Mouse (Mus musculus): Measurements from ENCODE around the gene Phex. TPM values are rescaled to one million over a fixed set of nuclear protein-coding genes. Genes with fewer than 3 reads are reported as not detected.

Gene Phex
- polyA plus RNA-seq, 1 experiment, result not detected

- 32% methylated on average over 6 of the region's 6 CpGs for WGBS
- Histone ChIP-seq H3K4me3 (ENCODE audit: extremely low read depth, insufficient read depth, insufficient read length) (no peak overlapping the region), H3K27me3 (ENCODE audit: control insufficient read depth, insufficient read depth, low read length) (no peaks in the 10 kb centered on the region), H3K27ac (ENCODE audit: insufficient read depth, low read length) (no peak overlapping the region), H3K36me3 (ENCODE audit: control insufficient read depth, insufficient read depth, low read length) (no peaks in the 10 kb centered on the region), H3K4me1 (ENCODE audit: control insufficient read depth, insufficient read depth, insufficient read length) (no peaks in the 10 kb centered on the region)
- no peak for TF ChIP-seq POLR2A (IDR thresholded peaks at IDR 0.05; ENCODE audit: low read depth, low read length)
- TF ChIP-seq CTCF (IDR thresholded peaks at IDR 0.05; ENCODE audit: extremely low read depth, insufficient read depth, insufficient read length, insufficient replicate concordance), result no peak
- no peak for DNase-seq (ENCODE audit: low read depth in 1 of 2, low spot score in 2 of 2)
Measured at GRCm38 (mm10) chrX:157305193-157305851, 109.8 kb downstream of the Phex start.

- no peak overlapping the region for H3K27ac ChIP-seq (ENCODE audit: insufficient read depth, low read length)
- DNase-seq (ENCODE audit: low read depth in 1 of 2, low spot score in 2 of 2), result no peak
- no peaks in the 10 kb centered on the region for H3K27me3 ChIP-seq (ENCODE audit: control insufficient read depth, insufficient read depth, low read length)
Measured at GRCm38 (mm10) chrX:157292411-157292810, 122.7 kb downstream of the Phex start.

GRCm38 (mm10) chrX:157276581-157276980 lies 138.5 kb downstream of the Phex start:
- DNase-seq (ENCODE audit: low read depth in 1 of 2, low spot score in 2 of 2), result no peak
- TF ChIP-seq POLR2A (IDR thresholded peaks at IDR 0.05; ENCODE audit: low read depth, low read length) (no peak), CTCF (IDR thresholded peaks at IDR 0.05; ENCODE audit: extremely low read depth, insufficient read depth, insufficient read length, insufficient replicate concordance) (no peak)
- H3K27ac ChIP-seq (ENCODE audit: insufficient read depth, low read length), result no peak overlapping the region
- H3K4me3 ChIP-seq (ENCODE audit: extremely low read depth, insufficient read depth, insufficient read length), result no peak overlapping the region
- H3K27me3 ChIP-seq (ENCODE audit: control insufficient read depth, insufficient read depth, low read length), result no peaks in the 10 kb centered on the region
- H3K36me3 ChIP-seq (ENCODE audit: control insufficient read depth, insufficient read depth, low read length), result no peaks in the 10 kb centered on the region
- 61% methylated on average over 1 of the region's 1 CpGs for WGBS
- H3K4me1 ChIP-seq (ENCODE audit: control insufficient read depth, insufficient read depth, insufficient read length), result no peaks in the 10 kb centered on the region

More at GRCm38 (mm10) chrX:157292411-157292810, 122.7 kb downstream of the Phex start:
- TF ChIP-seq POLR2A (IDR thresholded peaks at IDR 0.05; ENCODE audit: low read depth, low read length) (no peak), CTCF (IDR thresholded peaks at IDR 0.05; ENCODE audit: extremely low read depth, insufficient read depth, insufficient read length, insufficient replicate concordance) (no peak)
- Histone ChIP-seq H3K4me1 (ENCODE audit: control insufficient read depth, insufficient read depth, insufficient read length) (no peaks in the 10 kb centered on the region), H3K36me3 (ENCODE audit: control insufficient read depth, insufficient read depth, low read length) (no peaks in the 10 kb centered on the region), H3K4me3 (ENCODE audit: extremely low read depth, insufficient read depth, insufficient read length) (no peak overlapping the region)

- Histone ChIP-seq H3K27me3 (ENCODE audit: control insufficient read depth, insufficient read depth, low read length) (no peaks in the 10 kb centered on the region), H3K36me3 (ENCODE audit: control insufficient read depth, insufficient read depth, low read length) (no peaks in the 10 kb centered on the region), H3K4me1 (ENCODE audit: control insufficient read depth, insufficient read depth, insufficient read length) (no peaks in the 10 kb centered on the region), H3K4me3 (ENCODE audit: extremely low read depth, insufficient read depth, insufficient read length) (no peak overlapping the region), H3K27ac (ENCODE audit: insufficient read depth, low read length) (no peak overlapping the region)
- TF ChIP-seq CTCF (IDR thresholded peaks at IDR 0.05; ENCODE audit: extremely low read depth, insufficient read depth, insufficient read length, insufficient replicate concordance), result no peak
- TF ChIP-seq POLR2A (IDR thresholded peaks at IDR 0.05; ENCODE audit: low read depth, low read length), result no peak
- DNase-seq (ENCODE audit: low read depth in 1 of 2, low spot score in 2 of 2), result no peak
- WGBS, result 84% methylated on average over 3 of the region's 3 CpGs
Measured at GRCm38 (mm10) chrX:157273291-157273690, 141.8 kb downstream of the Phex start.

- Histone ChIP-seq H3K36me3 (ENCODE audit: control insufficient read depth, insufficient read depth, low read length) (no peaks in the 10 kb centered on the region), H3K4me3 (ENCODE audit: extremely low read depth, insufficient read depth, insufficient read length) (no peak overlapping the region), H3K4me1 (ENCODE audit: control insufficient read depth, insufficient read depth, insufficient read length) (no peaks in the 10 kb centered on the region), H3K27me3 (ENCODE audit: control insufficient read depth, insufficient read depth, low read length) (no peaks in the 10 kb centered on the region), H3K27ac (ENCODE audit: insufficient read depth, low read length) (no peak overlapping the region)
- 57% methylated on average over 3 of the region's 3 CpGs for WGBS
- DNase-seq (ENCODE audit: low read depth in 1 of 2, low spot score in 2 of 2), result no peak
- no peak for TF ChIP-seq CTCF (IDR thresholded peaks at IDR 0.05; ENCODE audit: extremely low read depth, insufficient read depth, insufficient read length, insufficient replicate concordance)
- no peak for TF ChIP-seq POLR2A (IDR thresholded peaks at IDR 0.05; ENCODE audit: low read depth, low read length)
Measured at GRCm38 (mm10) chrX:157271609-157272008, 143.5 kb downstream of the Phex start.

- Histone ChIP-seq H3K27me3 (ENCODE audit: control insufficient read depth, insufficient read depth, low read length) (no peaks in the 10 kb centered on the region), H3K4me1 (ENCODE audit: control insufficient read depth, insufficient read depth, insufficient read length) (no peaks in the 10 kb centered on the region), H3K36me3 (ENCODE audit: control insufficient read depth, insufficient read depth, low read length) (no peaks in the 10 kb centered on the region), H3K4me3 (ENCODE audit: extremely low read depth, insufficient read depth, insufficient read length) (no peak overlapping the region), H3K27ac (ENCODE audit: insufficient read depth, low read length) (no peak overlapping the region)
- WGBS, result 76% methylated on average over 5 of the region's 5 CpGs
- no peak for DNase-seq (ENCODE audit: low read depth in 1 of 2, low spot score in 2 of 2)
- TF ChIP-seq CTCF (IDR thresholded peaks at IDR 0.05; ENCODE audit: extremely low read depth, insufficient read depth, insufficient read length, insufficient replicate concordance), result no peak
- no peak for TF ChIP-seq POLR2A (IDR thresholded peaks at IDR 0.05; ENCODE audit: low read depth, low read length)
Measured at GRCm38 (mm10) chrX:157269726-157270305, 145.3 kb downstream of the Phex start.

GRCm38 (mm10) chrX:157268141-157268540 lies 147.0 kb downstream of the Phex start:
- DNase-seq (ENCODE audit: low read depth in 1 of 2, low spot score in 2 of 2), result no peak
- 73% methylated on average over 1 of the region's 1 CpGs for WGBS

More at GRCm38 (mm10) chrX:157268141-157268540, 147.0 kb downstream of the Phex start:
- TF ChIP-seq CTCF (IDR thresholded peaks at IDR 0.05; ENCODE audit: extremely low read depth, insufficient read depth, insufficient read length, insufficient replicate concordance) (no peak), POLR2A (IDR thresholded peaks at IDR 0.05; ENCODE audit: low read depth, low read length) (no peak)
- Histone ChIP-seq H3K27me3 (ENCODE audit: control insufficient read depth, insufficient read depth, low read length) (no peaks in the 10 kb centered on the region), H3K4me3 (ENCODE audit: extremely low read depth, insufficient read depth, insufficient read length) (no peak overlapping the region), H3K4me1 (ENCODE audit: control insufficient read depth, insufficient read depth, insufficient read length) (no peaks in the 10 kb centered on the region), H3K36me3 (ENCODE audit: control insufficient read depth, insufficient read depth, low read length) (no peaks in the 10 kb centered on the region), H3K27ac (ENCODE audit: insufficient read depth, low read length) (no peak overlapping the region)

Measured in spleen, adult 2 months (tissue).